Mouse (Mus musculus): Measurements from ENCODE around the gene Cul3. TPM values are rescaled to one million over a fixed set of nuclear protein-coding genes. Genes with fewer than 3 reads are reported as not detected.
"Not testable (repeated sequence)": the region's sequence is repeated elsewhere in the genome, so short reads cannot be mapped to it uniquely, and the experiment has no call there.

Gene Cul3
- 23.4 and 28.3 TPM in 2 replicates for polyA plus RNA-seq (2016; fragmentation: Nextera tagmentation; extraction: Ambion mirVana)

GRCm38 (mm10) chr1:80340436-80341376, at the start of gene Cul3:
Gene Cul3, minus strand, starts transcription at chr1:80340480.
- no peaks in the 10 kb centered on the region for H3K9me3 ChIP-seq (replicated peaks)
- H3K4me1 ChIP-seq: peaks cover 23% of the 10 kb centered on the region
- no peaks in the 10 kb centered on the region for H3K36me3 ChIP-seq
- H3K27ac ChIP-seq: peak within 1 kb of the TSS; percentile 95
- H3K4me2 ChIP-seq (replicated peaks): peak within 1 kb of the TSS; percentile 93
- no peaks in the 10 kb centered on the region for H3K27me3 ChIP-seq
- 1% methylated on average over 46 of the region's 85 CpGs for WGBS
- peak within 1 kb of the TSS; percentile 99 for H3K9ac ChIP-seq
- H3K4me3 ChIP-seq: peak within 1 kb of the TSS; percentile 98
- ATAC-seq (ENCODE audit: low FRiP score): peak; percentile 99

DNA sequence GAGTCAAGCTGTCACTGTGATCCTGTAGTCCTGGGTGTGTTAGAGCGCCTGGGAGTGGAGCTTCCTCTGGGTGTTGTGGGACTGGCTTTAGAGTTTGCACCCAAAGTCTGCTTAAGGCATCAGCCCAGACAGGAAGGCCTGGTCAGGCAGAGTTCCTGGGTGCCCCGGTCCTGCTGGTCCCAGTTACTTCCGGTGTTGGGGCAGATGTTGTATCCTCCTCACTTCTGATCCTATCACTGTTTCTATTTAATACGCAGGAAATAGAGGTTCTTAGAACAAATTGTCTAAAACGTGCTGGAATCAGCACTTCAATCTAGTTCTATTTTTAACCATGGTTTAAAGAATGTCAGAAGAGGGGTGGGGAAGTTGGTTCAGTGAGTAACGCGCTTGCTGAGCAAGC, 49.2 kb upstream of the Cul3 start:
- H3K36me3 ChIP-seq: no peaks in the 10 kb centered on the region
- H3K4me2 ChIP-seq (replicated peaks): no peak overlapping the region
- H3K9me3 ChIP-seq (replicated peaks): no peaks in the 10 kb centered on the region
- WGBS: 88% methylated on average over 7 of the region's 7 CpGs
- no peaks in the 10 kb centered on the region for H3K27me3 ChIP-seq
- H3K9ac ChIP-seq: no peak overlapping the region
- no peak overlapping the region for H3K27ac ChIP-seq
- ATAC-seq (ENCODE audit: low FRiP score): no peak
- H3K4me3 ChIP-seq: no peak overlapping the region
- no peaks in the 10 kb centered on the region for H3K4me1 ChIP-seq

GRCm38 (mm10) chr1:80383613-80384589, 43.6 kb upstream of the Cul3 start:
- no peaks in the 10 kb centered on the region for H3K4me1 ChIP-seq
- no peak for ATAC-seq (ENCODE audit: low FRiP score)
- H3K4me2 ChIP-seq (replicated peaks): no peak overlapping the region
- no peaks in the 10 kb centered on the region for H3K27me3 ChIP-seq
- no peaks in the 10 kb centered on the region for H3K9me3 ChIP-seq (replicated peaks)
- 88% methylated on average over 25 of the region's 25 CpGs for WGBS
- H3K9ac ChIP-seq: no peak overlapping the region
- H3K4me3 ChIP-seq: no peak overlapping the region
- no peak overlapping the region for H3K27ac ChIP-seq
- no peaks in the 10 kb centered on the region for H3K36me3 ChIP-seq

- Histone ChIP-seq H3K4me3 (no peak overlapping the region), H3K4me1 (no peaks in the 10 kb centered on the region), H3K27me3 (no peaks in the 10 kb centered on the region), H3K36me3 (no peaks in the 10 kb centered on the region), H3K4me2 (replicated peaks) (no peak overlapping the region), H3K27ac (no peak overlapping the region), H3K9me3 (replicated peaks) (no peaks in the 10 kb centered on the region), H3K9ac (no peak overlapping the region)
- ATAC-seq (ENCODE audit: low FRiP score): no peak
- 71% methylated on average over 7 of the region's 7 CpGs for WGBS
Measured at GRCm38 (mm10) chr1:80382928-80383327, 42.6 kb upstream of the Cul3 start.

- Histone ChIP-seq H3K4me2 (replicated peaks) (no peak overlapping the region), H3K9me3 (replicated peaks) (no peaks in the 10 kb centered on the region), H3K27ac (no peak overlapping the region), H3K36me3 (no peaks in the 10 kb centered on the region), H3K9ac (no peak overlapping the region), H3K4me1 (no peaks in the 10 kb centered on the region), H3K27me3 (no peaks in the 10 kb centered on the region), H3K4me3 (no peak overlapping the region)
- WGBS: 23% methylated on average over 4 of the region's 4 CpGs
- no peak for ATAC-seq (ENCODE audit: low FRiP score)
Measured at GRCm38 (mm10) chr1:80381302-80381701, 41.0 kb upstream of the Cul3 start.

GRCm38 (mm10) chr1:80372010-80372409, 31.7 kb upstream of the Cul3 start:
- 94% methylated on average over 3 of the region's 3 CpGs for WGBS
- Histone ChIP-seq H3K9me3 (replicated peaks) (no peaks in the 10 kb centered on the region), H3K27me3 (no peaks in the 10 kb centered on the region), H3K36me3 (no peaks in the 10 kb centered on the region), H3K4me3 (no peak overlapping the region), H3K4me2 (replicated peaks) (no peak overlapping the region), H3K9ac (no peak overlapping the region), H3K27ac (no peak overlapping the region), H3K4me1 (no peaks in the 10 kb centered on the region)
- ATAC-seq (ENCODE audit: low FRiP score): no peak

DNA sequence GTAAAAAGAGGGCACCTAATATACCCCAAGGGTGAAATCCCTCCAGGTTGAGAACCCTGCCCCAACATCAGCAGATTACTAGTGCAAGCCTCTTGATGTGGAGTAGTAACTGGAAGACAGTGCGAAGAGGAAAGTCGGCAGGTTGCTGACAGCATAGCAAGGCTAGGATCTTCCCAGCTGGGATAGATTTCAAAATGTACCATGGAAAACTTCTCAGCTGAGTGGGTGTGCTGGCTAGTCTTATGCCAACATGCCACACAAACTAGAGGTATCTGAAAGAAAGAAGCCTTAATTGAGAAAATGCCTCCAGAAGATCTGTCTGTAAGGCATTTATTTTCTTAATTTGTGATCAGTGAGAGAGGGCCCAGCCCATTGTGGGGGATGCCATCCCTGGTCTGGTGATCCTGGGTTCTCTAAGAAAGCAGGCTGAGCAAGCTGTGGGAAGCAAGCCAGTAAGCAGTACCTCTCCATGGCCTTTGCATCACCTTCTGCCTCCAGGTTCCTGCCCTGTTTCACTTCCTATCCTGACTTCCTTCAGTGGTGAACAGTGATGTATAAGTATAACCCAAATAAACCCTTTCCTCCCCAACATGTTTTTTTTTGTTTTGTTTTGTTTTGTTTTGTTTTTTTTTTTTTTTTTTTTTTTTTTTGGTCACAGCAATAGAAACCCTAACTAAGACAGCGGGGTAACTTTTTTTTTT, 31.1 kb upstream of the Cul3 start:
- ATAC-seq (ENCODE audit: low FRiP score): no peak
- no peak overlapping the region for H3K4me2 ChIP-seq (replicated peaks)
- no peaks in the 10 kb centered on the region for H3K9me3 ChIP-seq (replicated peaks)
- WGBS: 93% methylated on average over 3 of the region's 3 CpGs
- no peaks in the 10 kb centered on the region for H3K36me3 ChIP-seq
- H3K9ac ChIP-seq: no peak overlapping the region
- H3K4me3 ChIP-seq: no peak overlapping the region
- H3K27ac ChIP-seq: no peak overlapping the region
- no peaks in the 10 kb centered on the region for H3K4me1 ChIP-seq
- H3K27me3 ChIP-seq: no peaks in the 10 kb centered on the region

GRCm38 (mm10) chr1:80363486-80363885, 23.2 kb upstream of the Cul3 start:
- no peak overlapping the region for H3K4me3 ChIP-seq
- H3K27me3 ChIP-seq: no peaks in the 10 kb centered on the region
- no peaks in the 10 kb centered on the region for H3K36me3 ChIP-seq
- 89% methylated on average over 8 of the region's 8 CpGs for WGBS
- H3K27ac ChIP-seq: no peak overlapping the region
- H3K4me1 ChIP-seq: no peaks in the 10 kb centered on the region
- ATAC-seq (ENCODE audit: low FRiP score): no peak
- no peak overlapping the region for H3K4me2 ChIP-seq (replicated peaks)
- H3K9ac ChIP-seq: no peak overlapping the region
- no peaks in the 10 kb centered on the region for H3K9me3 ChIP-seq (replicated peaks)

- Histone ChIP-seq H3K4me3 (no peak overlapping the region), H3K27me3 (no peaks in the 10 kb centered on the region)
- 88% methylated on average over 2 of the region's 2 CpGs for WGBS
Measured at GRCm38 (mm10) chr1:80362946-80363345, 22.7 kb upstream of the Cul3 start.

DNA sequence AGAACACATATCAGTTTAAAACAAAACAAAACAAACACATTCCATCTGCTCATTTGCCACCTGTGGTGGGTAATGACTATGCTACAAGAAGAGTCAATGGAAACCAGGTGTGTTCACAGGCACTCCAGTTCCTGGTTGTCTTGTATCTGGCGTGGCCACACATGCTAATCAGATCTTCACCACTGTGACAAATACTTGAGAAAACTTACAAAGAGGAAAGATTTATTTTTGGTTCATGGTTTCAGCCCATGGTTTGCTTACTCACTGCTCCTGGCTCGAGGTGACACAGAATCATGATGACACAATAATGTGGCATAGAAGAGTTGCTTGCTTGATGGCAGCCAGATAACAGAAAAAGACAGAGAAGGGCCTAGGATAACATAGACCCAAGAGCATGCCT, 22.1 kb upstream of the Cul3 start:
- Histone ChIP-seq H3K4me3 (no peak overlapping the region), H3K9ac (no peak overlapping the region), H3K4me1 (no peaks in the 10 kb centered on the region), H3K27ac (no peak overlapping the region), H3K4me2 (replicated peaks) (no peak overlapping the region), H3K27me3 (no peaks in the 10 kb centered on the region), H3K9me3 (replicated peaks) (no peaks in the 10 kb centered on the region), H3K36me3 (no peaks in the 10 kb centered on the region)
- WGBS: 72% methylated on average over 2 of the region's 2 CpGs
- no peak for ATAC-seq (ENCODE audit: low FRiP score)

More at GRCm38 (mm10) chr1:80362946-80363345, 22.7 kb upstream of the Cul3 start:
- H3K9me3 ChIP-seq (replicated peaks): no peaks in the 10 kb centered on the region
- ATAC-seq (ENCODE audit: low FRiP score): no peak
- no peak overlapping the region for H3K4me2 ChIP-seq (replicated peaks)
- H3K27ac ChIP-seq: no peak overlapping the region
- H3K4me1 ChIP-seq: no peaks in the 10 kb centered on the region
- H3K9ac ChIP-seq: no peak overlapping the region
- no peaks in the 10 kb centered on the region for H3K36me3 ChIP-seq

DNA sequence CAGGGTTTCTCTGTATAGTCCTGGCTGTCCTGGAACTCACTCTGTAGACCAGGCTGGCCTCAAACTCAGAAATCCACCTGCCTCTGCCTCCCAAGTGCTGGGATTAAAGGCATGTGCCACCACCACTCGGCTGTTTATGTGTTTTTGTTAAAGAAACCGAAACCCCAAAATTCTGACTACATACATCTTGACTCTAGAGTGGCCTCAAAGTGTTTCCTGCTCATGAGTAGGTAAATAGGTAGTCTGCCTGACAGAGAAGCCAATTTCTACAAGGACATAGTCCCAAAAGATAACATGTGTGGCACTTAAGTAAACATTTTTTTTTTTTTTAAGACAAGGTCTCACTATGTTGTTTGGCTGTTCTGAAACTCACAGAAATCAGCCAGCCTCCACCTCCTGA, 21.5 kb upstream of the Cul3 start:
- not testable (repeated sequence) for H3K36me3 ChIP-seq; H3K9me3 ChIP-seq (replicated peaks); H3K27ac ChIP-seq; H3K4me1 ChIP-seq; ATAC-seq (ENCODE audit: low FRiP score); H3K27me3 ChIP-seq; H3K4me3 ChIP-seq; H3K4me2 ChIP-seq (replicated peaks); H3K9ac ChIP-seq
- 89% methylated on average over 2 of the region's 2 CpGs for WGBS

All from hindbrain, embryonic 12.5 days (tissue).